Mouse (Mus musculus) stomach, embryonic 14.5 days (tissue): ENCODE results near the gene Gm3404. TPM values are rescaled to one million over a fixed set of nuclear protein-coding genes. Genes with fewer than 3 reads are reported as not detected.
"Not testable (repeated sequence)": the region's sequence is repeated elsewhere in the genome, so short reads cannot be mapped to it uniquely, and the experiment has no call there.

ENCODE experiments used
- ATAC-seq: fragments of 200-750 bp; cut with Nextera tagmentation; 2 replicates; pipeline ENCODE4 v1.8.0; 2017; ENCODE audit warnings: low read depth, moderate TSS enrichment; ENCODE audit not compliant: insufficient number of reproducible peaks, insufficient read depth, low FRiP score
- H3K27ac ChIP-seq: fragments of 300-500 bp; sonication (generic); 2 replicates; pipeline ENCODE4 v1.5.1; 2014; ENCODE audit warnings: mild to moderate bottlenecking, low read length, moderate library complexity, mixed read lengths
- H3K27me3 ChIP-seq: fragments of 300-500 bp; sonication (generic); 2 replicates; pipeline ENCODE4 v1.6.1; 2014; ENCODE audit warnings: low read length, control low read depth, mixed read lengths; ENCODE audit not compliant: control insufficient read depth, insufficient read depth
- H3K36me3 ChIP-seq: fragments of 300-500 bp; sonication (generic); 2 replicates; pipeline ENCODE4 v1.6.1; 2014; ENCODE audit warnings: mild to moderate bottlenecking, control low read depth, low read length, moderate library complexity, mixed read lengths; ENCODE audit not compliant: control insufficient read depth, insufficient read depth
- H3K4me1 ChIP-seq: fragments of 300-500 bp; sonication (generic); 2 replicates; pipeline ENCODE4 v1.6.1; 2014; ENCODE audit warnings: low read length, control low read depth, mixed read lengths; ENCODE audit not compliant: control insufficient read depth, insufficient read depth
- H3K4me2 ChIP-seq: fragments of 300-500 bp; sonication (generic); replicated peaks from 2 replicates; pipeline ENCODE4 v1.6.1; 2014; ENCODE audit warnings: low read depth, low read length, control low read depth
- H3K4me3 ChIP-seq: fragments of 300-500 bp; sonication (generic); 2 replicates; pipeline ENCODE4 v1.5.1; 2014; ENCODE audit warnings: low read depth, low read length, control low read depth
- H3K9ac ChIP-seq: fragments of 300-500 bp; sonication (generic); replicated peaks from 2 replicates; pipeline ENCODE4 v1.6.1; 2014; ENCODE audit warnings: low read depth, mild to moderate bottlenecking, control low read depth, low read length, moderate library complexity, mixed read lengths
- H3K9me3 ChIP-seq: fragments of 300-500 bp; sonication (generic); 2 replicates; pipeline ENCODE4 v1.6.1; 2016; ENCODE audit warnings: low read depth, low read length, control low read depth; ENCODE audit not compliant: control insufficient read depth
- WGBS: fragments of 180-500 bp; shearing (Covaris S2); extraction: QIAGEN DNeasy Blood & Tissue Kit; methylation state at CpG from one replicate; pipeline ENCODE4 v1.1.7; 2014; 5-methylcytosine and 5-hydroxymethylcytosine counted together
- polyA plus RNA-seq: library from polyadenylated mRNA; unstranded; fragments of >200 nt; fragmentation: Nextera tagmentation; extraction: Ambion mirVana; gene quantifications from 2 replicates; pipeline ENCODE4 v1.2.1, GENCODE M21; 2014

Gm3404 gene
- polyA plus RNA-seq, result not detected in 2 replicates

GRCm38 (mm10) chr5:146525501-146525900 is at the start of gene Gm3404:
Gene Gm3404 (plus strand): TSS chr5:146525801.
- not testable (repeated sequence) for ATAC-seq, H3K4me1 ChIP-seq, H3K9me3 ChIP-seq, H3K4me2 ChIP-seq, H3K4me3 ChIP-seq, H3K27me3 ChIP-seq, H3K9ac ChIP-seq, H3K36me3 ChIP-seq, H3K27ac ChIP-seq
- whole genome bisulfite sequencing, result 100% methylated on average over 2 of the region's 3 CpGs

GRCm38 (mm10) chr5:146479564-146479963 is 46.0 kb upstream of the Gm3404 start:
- H3K4me1 ChIP-seq, H3K9ac ChIP-seq, H3K27me3 ChIP-seq, H3K27ac ChIP-seq, H3K4me2 ChIP-seq, H3K4me3 ChIP-seq, H3K9me3 ChIP-seq, ATAC-seq, H3K36me3 ChIP-seq: not testable (repeated sequence)
- 10% methylated on average over 4 of the region's 4 CpGs for WGBS

- H3K4me3 ChIP-seq, ATAC-seq, H3K4me2 ChIP-seq, H3K27ac ChIP-seq, H3K27me3 ChIP-seq, H3K9ac ChIP-seq, H3K36me3 ChIP-seq, H3K9me3 ChIP-seq, H3K4me1 ChIP-seq: not testable (repeated sequence)
- 100% methylated on average over 1 of the region's 3 CpGs for WGBS
Observed at GRCm38 (mm10) chr5:146481665-146482064, 43.9 kb upstream of the Gm3404 start, which contains the start of gene Gm6408. Gene Gm6408 (plus strand): TSS chr5:146481965.

GRCm38 (mm10) chr5:146488959-146489358 is 36.6 kb upstream of the Gm3404 start:
- not testable (repeated sequence) for H3K36me3 ChIP-seq, H3K9me3 ChIP-seq, ATAC-seq, H3K4me2 ChIP-seq, H3K4me3 ChIP-seq, H3K4me1 ChIP-seq, H3K27me3 ChIP-seq, H3K9ac ChIP-seq, H3K27ac ChIP-seq
- 8% methylated on average over 3 of the region's 4 CpGs for WGBS

- H3K4me3 ChIP-seq, H3K9ac ChIP-seq, H3K4me1 ChIP-seq, ATAC-seq, H3K36me3 ChIP-seq, H3K4me2 ChIP-seq, H3K9me3 ChIP-seq, H3K27ac ChIP-seq, H3K27me3 ChIP-seq: not testable (repeated sequence)
- no CpG with 5 or more reads among the region's 5 CpGs for WGBS
Observed at GRCm38 (mm10) chr5:146491063-146491462, 34.5 kb upstream of the Gm3404 start, which contains the start of gene Gm6370. Gene Gm6370 (plus strand): TSS chr5:146491363.

- not testable (repeated sequence) for H3K9ac ChIP-seq, H3K4me3 ChIP-seq, H3K9me3 ChIP-seq, H3K27me3 ChIP-seq, H3K4me2 ChIP-seq, H3K27ac ChIP-seq, ATAC-seq, H3K36me3 ChIP-seq, H3K4me1 ChIP-seq
- no CpG with 5 or more reads among the region's 5 CpGs for WGBS
Observed at GRCm38 (mm10) chr5:146502099-146502498, 23.5 kb upstream of the Gm3404 start, which contains the start of gene 4930449I24Rik. Gene 4930449I24Rik (plus strand): TSS chr5:146502399.

GRCm38 (mm10) chr5:146513823-146514222 is 11.8 kb upstream of the Gm3404 start, which contains the start of gene Gm3402:
Gene Gm3402 (plus strand): TSS chr5:146514123.
- no CpG with 5 or more reads among the region's 5 CpGs for WGBS
- H3K27ac ChIP-seq, H3K9ac ChIP-seq, H3K4me3 ChIP-seq, H3K36me3 ChIP-seq, ATAC-seq, H3K4me1 ChIP-seq, H3K9me3 ChIP-seq, H3K27me3 ChIP-seq, H3K4me2 ChIP-seq: not testable (repeated sequence)

GRCm38 (mm10) chr5:146537347-146537746 is 11.7 kb downstream of the Gm3404 start, which contains the start of gene Gm3409:
Gene Gm3409 (plus strand): TSS chr5:146537647.
- H3K36me3 ChIP-seq, ATAC-seq, H3K9ac ChIP-seq, H3K27ac ChIP-seq, H3K4me1 ChIP-seq, H3K27me3 ChIP-seq, H3K4me3 ChIP-seq, H3K4me2 ChIP-seq, H3K9me3 ChIP-seq: not testable (repeated sequence)
- 100% methylated on average over 2 of the region's 3 CpGs for WGBS

GRCm38 (mm10) chr5:146555836-146556235 is 30.2 kb downstream of the Gm3404 start, which contains the start of gene Gm3415:
Gene Gm3415 (plus strand): TSS chr5:146556136.
- H3K4me1 ChIP-seq, H3K27me3 ChIP-seq, H3K4me3 ChIP-seq, H3K9ac ChIP-seq, ATAC-seq, H3K4me2 ChIP-seq, H3K9me3 ChIP-seq, H3K36me3 ChIP-seq, H3K27ac ChIP-seq: not testable (repeated sequence)
- WGBS, result no CpG with 5 or more reads among the region's 3 CpGs
